Mouse (Mus musculus) liver, postnatal 0 days (tissue): ENCODE data around the gene Macc1.

Source experiments
- CTCF ChIP-seq: sonication (generic); IDR thresholded peaks from 2 replicates; pipeline ENCODE4 v1.5.1; 2016; ENCODE audit warnings: antibody characterized with exemption, low read depth
- EP300 ChIP-seq: IDR thresholded peaks from 2 replicates; pipeline ENCODE4 v1.6.1; 2016; ENCODE audit warnings: antibody characterized with exemption, low read depth, mild to moderate bottlenecking

- TF ChIP-seq EP300 (no peak), CTCF (no peak)
These were observed 126.7 kb downstream of the Macc1 start for GRCm38 (mm10) chr12:119440720-119441119.
